Mouse (Mus musculus): ENCODE data around the gene Eva1c. TPM values are rescaled to one million over a fixed set of nuclear protein-coding genes. Genes with fewer than 3 reads are reported as not detected.
A peak's percentile ranks its signal among the peaks of the same experiment; 100 is the strongest.

Eva1c gene
- polyA plus RNA-seq, 1 experiment, result 2.2 TPM

- H3K27me3 ChIP-seq (ENCODE audit: control insufficient read depth, insufficient read depth, low read length), result no peaks in the 10 kb centered on the region
- WGBS, result 89% methylated on average over 6 of the region's 6 CpGs
- no peaks in the 10 kb centered on the region for H3K4me1 ChIP-seq (ENCODE audit: control insufficient read depth, insufficient read depth, low read length)
- DNase-seq, result no peak
- TF ChIP-seq POLR2A (IDR thresholded peaks at IDR 0.05; ENCODE audit: borderline replicate concordance, insufficient read depth, low read length) (no peak), CTCF (IDR thresholded peaks at IDR 0.05; ENCODE audit: borderline replicate concordance, insufficient read depth, low read depth, low read length) (no peak)
- no peak overlapping the region for H3K27ac ChIP-seq (ENCODE audit: insufficient read depth, low read length)
- no peak overlapping the region for H3K4me3 ChIP-seq (replicated peaks; ENCODE audit: insufficient read depth, low read depth, low read length)
Observed at GRCm38 (mm10) chr16:90856552-90857200, 30.2 kb downstream of the Eva1c start.

DNA sequence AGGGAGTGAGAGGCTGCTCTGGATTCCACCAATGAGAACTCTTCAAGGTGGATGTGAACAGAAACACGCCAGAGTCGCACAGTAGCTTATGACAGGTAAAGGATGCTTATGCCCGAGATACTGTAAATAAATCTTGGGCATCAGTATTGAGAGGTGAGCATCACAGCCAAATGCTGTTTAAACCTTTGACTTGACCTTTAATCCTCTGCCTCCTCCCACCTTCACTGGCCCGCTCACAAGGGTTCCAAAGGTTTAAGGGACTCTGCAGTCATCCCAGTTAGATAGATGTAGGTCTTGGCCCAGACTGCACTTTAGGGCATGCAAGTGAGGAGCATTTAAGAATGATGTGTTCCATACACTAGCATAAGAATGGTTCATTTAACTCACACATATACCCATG is 31.7 kb downstream of the Eva1c start:
- DNase-seq, result no peak
- no peaks in the 10 kb centered on the region; the same call in 1 of the 2 replicates for H3K4me1 ChIP-seq (ENCODE audit: control insufficient read depth, insufficient read depth, low read length)

GRCm38 (mm10) chr16:90863036-90863435 is 36.5 kb downstream of the Eva1c start:
- Histone ChIP-seq H3K4me3 (replicated peaks; ENCODE audit: insufficient read depth, low read depth, low read length) (no peak overlapping the region), H3K27ac (ENCODE audit: insufficient read depth, low read length) (no peak overlapping the region), H3K27me3 (ENCODE audit: control insufficient read depth, insufficient read depth, low read length) (no peaks in the 10 kb centered on the region), H3K4me1 (ENCODE audit: control insufficient read depth, insufficient read depth, low read length) (peaks cover 7% of the 10 kb centered on the region)
- no peak for DNase-seq
- 56% methylated on average over 3 of the region's 3 CpGs for WGBS
- TF ChIP-seq CTCF (IDR thresholded peaks at IDR 0.05; ENCODE audit: borderline replicate concordance, insufficient read depth, low read depth, low read length) (no peak), POLR2A (IDR thresholded peaks at IDR 0.05; ENCODE audit: borderline replicate concordance, insufficient read depth, low read length) (no peak)

More for the DNA sequence above, 31.7 kb downstream of the Eva1c start:
- Histone ChIP-seq H3K4me3 (replicated peaks; ENCODE audit: insufficient read depth, low read depth, low read length) (no peak overlapping the region), H3K27me3 (ENCODE audit: control insufficient read depth, insufficient read depth, low read length) (no peaks in the 10 kb centered on the region), H3K27ac (ENCODE audit: insufficient read depth, low read length) (no peak overlapping the region)
- TF ChIP-seq CTCF (IDR thresholded peaks at IDR 0.05; ENCODE audit: borderline replicate concordance, insufficient read depth, low read depth, low read length), result no peak
- no peak for TF ChIP-seq POLR2A (IDR thresholded peaks at IDR 0.05; ENCODE audit: borderline replicate concordance, insufficient read depth, low read length)
- 95% methylated on average over 4 of the region's 4 CpGs for WGBS

GRCm38 (mm10) chr16:90863468-90864046 is 37.0 kb downstream of the Eva1c start:
- Histone ChIP-seq H3K27ac (ENCODE audit: insufficient read depth, low read length) (no peak overlapping the region), H3K27me3 (ENCODE audit: control insufficient read depth, insufficient read depth, low read length) (no peaks in the 10 kb centered on the region), H3K4me1 (ENCODE audit: control insufficient read depth, insufficient read depth, low read length) (peaks cover 7% of the 10 kb centered on the region), H3K4me3 (replicated peaks; ENCODE audit: insufficient read depth, low read depth, low read length) (no peak overlapping the region)
- WGBS, result 58% methylated on average over 10 of the region's 10 CpGs
- no peak for DNase-seq
- TF ChIP-seq CTCF (IDR thresholded peaks at IDR 0.05; ENCODE audit: borderline replicate concordance, insufficient read depth, low read depth, low read length) (no peak), POLR2A (IDR thresholded peaks at IDR 0.05; ENCODE audit: borderline replicate concordance, insufficient read depth, low read length) (no peak)

- Histone ChIP-seq H3K27me3 (ENCODE audit: control insufficient read depth, insufficient read depth, low read length) (no peaks in the 10 kb centered on the region), H3K4me3 (replicated peaks; ENCODE audit: insufficient read depth, low read depth, low read length) (no peak overlapping the region)
- 37% methylated on average over 7 of the region's 7 CpGs for WGBS
Observed at GRCm38 (mm10) chr16:90864693-90865092, 38.2 kb downstream of the Eva1c start.

DNA sequence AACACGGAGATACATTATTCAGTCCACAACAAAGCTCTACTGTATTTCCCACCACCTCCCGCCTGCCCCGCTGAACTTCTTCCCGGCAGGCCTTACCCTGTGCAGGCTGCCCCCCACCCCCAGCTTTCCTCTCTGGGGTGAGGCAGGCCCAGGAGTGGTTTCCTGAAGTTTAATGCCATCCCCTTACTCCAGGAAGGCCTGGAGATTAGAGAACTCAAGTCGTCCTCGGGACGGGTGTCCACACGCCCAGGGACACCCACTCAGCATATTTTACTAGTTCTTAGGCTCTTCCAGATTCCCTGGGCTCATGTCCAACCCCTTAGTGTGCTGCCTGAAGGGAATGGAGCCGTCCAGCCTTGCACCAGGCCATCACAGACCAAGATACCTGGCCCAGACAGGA is 39.1 kb downstream of the Eva1c start:
- peaks cover 7% of the 10 kb centered on the region for H3K4me1 ChIP-seq (ENCODE audit: control insufficient read depth, insufficient read depth, low read length)
- no peak overlapping the region for H3K27ac ChIP-seq (ENCODE audit: insufficient read depth, low read length)
- H3K27me3 ChIP-seq (ENCODE audit: control insufficient read depth, insufficient read depth, low read length), result no peaks in the 10 kb centered on the region
- 46% methylated on average over 9 of the region's 9 CpGs for WGBS
- no peak for TF ChIP-seq CTCF (IDR thresholded peaks at IDR 0.05; ENCODE audit: borderline replicate concordance, insufficient read depth, low read depth, low read length)
- TF ChIP-seq POLR2A (IDR thresholded peaks at IDR 0.05; ENCODE audit: borderline replicate concordance, insufficient read depth, low read length), result no peak
- H3K4me3 ChIP-seq (replicated peaks; ENCODE audit: insufficient read depth, low read depth, low read length), result no peak overlapping the region
- no peak for DNase-seq

More at GRCm38 (mm10) chr16:90864693-90865092, 38.2 kb downstream of the Eva1c start:
- H3K4me1 ChIP-seq (ENCODE audit: control insufficient read depth, insufficient read depth, low read length), result peaks cover 7% of the 10 kb centered on the region
- DNase-seq, result peak; percentile 30 to 36
- no peak for TF ChIP-seq CTCF (IDR thresholded peaks at IDR 0.05; ENCODE audit: borderline replicate concordance, insufficient read depth, low read depth, low read length)
- TF ChIP-seq POLR2A (IDR thresholded peaks at IDR 0.05; ENCODE audit: borderline replicate concordance, insufficient read depth, low read length), result no peak
- H3K27ac ChIP-seq (ENCODE audit: insufficient read depth, low read length), result no peak overlapping the region

DNA sequence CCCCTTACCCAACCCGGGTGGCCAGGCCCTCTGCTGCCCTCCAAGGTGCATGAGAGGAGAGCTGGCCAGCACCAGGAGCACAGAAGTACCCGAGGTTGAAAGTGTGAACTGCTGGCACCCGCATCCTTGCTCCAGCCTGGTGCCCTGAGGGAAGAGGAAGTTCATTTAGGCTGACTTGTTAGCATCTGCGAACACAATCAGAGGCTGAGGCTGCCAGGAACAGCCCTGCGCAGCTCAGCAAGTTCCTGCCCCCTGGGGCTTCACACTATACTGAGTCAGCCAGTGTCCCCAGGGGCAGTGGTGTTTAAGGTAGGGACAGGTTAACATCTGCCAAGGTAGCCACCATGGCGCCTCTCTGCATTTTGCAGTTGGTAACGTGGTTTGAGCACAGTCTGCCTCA is 41.6 kb downstream of the Eva1c start:
- TF ChIP-seq POLR2A (IDR thresholded peaks at IDR 0.05; ENCODE audit: borderline replicate concordance, insufficient read depth, low read length), result no peak
- TF ChIP-seq CTCF (IDR thresholded peaks at IDR 0.05; ENCODE audit: borderline replicate concordance, insufficient read depth, low read depth, low read length), result no peak
- 41% methylated on average over 7 of the region's 7 CpGs for WGBS
- no peaks in the 10 kb centered on the region for H3K27me3 ChIP-seq (ENCODE audit: control insufficient read depth, insufficient read depth, low read length)
- no peak overlapping the region for H3K27ac ChIP-seq (ENCODE audit: insufficient read depth, low read length)
- peaks cover 7% of the 10 kb centered on the region for H3K4me1 ChIP-seq (ENCODE audit: control insufficient read depth, insufficient read depth, low read length)
- no peak overlapping the region for H3K4me3 ChIP-seq (replicated peaks; ENCODE audit: insufficient read depth, low read depth, low read length)
- no peak for DNase-seq

DNA sequence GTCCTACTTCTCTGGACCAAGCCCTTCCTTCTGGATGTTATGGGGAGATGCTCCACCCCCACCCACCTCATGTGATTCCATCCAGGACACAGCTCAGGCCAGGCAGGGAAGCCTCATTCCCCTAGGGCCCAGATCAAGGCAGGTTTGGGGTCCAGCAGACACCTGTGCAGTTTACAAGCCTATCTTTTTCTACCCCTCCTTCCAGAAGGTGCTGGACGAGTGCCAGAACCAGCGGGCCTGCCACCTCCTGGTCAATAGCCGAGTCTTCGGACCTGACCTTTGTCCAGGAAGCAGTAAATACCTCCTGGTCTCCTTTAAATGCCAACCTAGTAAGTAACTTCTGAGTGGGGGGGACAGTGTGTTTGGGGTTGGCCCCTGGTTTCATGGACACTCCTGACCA is 42.8 kb downstream of the Eva1c start:
- Histone ChIP-seq H3K4me1 (ENCODE audit: control insufficient read depth, insufficient read depth, low read length) (peaks cover 7% of the 10 kb centered on the region), H3K4me3 (replicated peaks; ENCODE audit: insufficient read depth, low read depth, low read length) (no peak overlapping the region), H3K27me3 (ENCODE audit: control insufficient read depth, insufficient read depth, low read length) (no peaks in the 10 kb centered on the region), H3K27ac (ENCODE audit: insufficient read depth, low read length) (no peak overlapping the region)
- TF ChIP-seq POLR2A (IDR thresholded peaks at IDR 0.05; ENCODE audit: borderline replicate concordance, insufficient read depth, low read length) (no peak), CTCF (IDR thresholded peaks at IDR 0.05; ENCODE audit: borderline replicate concordance, insufficient read depth, low read depth, low read length) (no peak)
- 51% methylated on average over 4 of the region's 4 CpGs for WGBS
- DNase-seq, result no peak
